Mouse (Mus musculus): Measurements from ENCODE around the gene Atpaf1. TPM values are rescaled to one million over a fixed set of nuclear protein-coding genes. Genes with fewer than 3 reads are reported as not detected.
A peak's percentile ranks its signal among the peaks of the same experiment; 100 is the strongest.

The Atpaf1 gene
- polyA plus RNA-seq, 1 experiment from 2014 or later: 50.9 TPM

DNA sequence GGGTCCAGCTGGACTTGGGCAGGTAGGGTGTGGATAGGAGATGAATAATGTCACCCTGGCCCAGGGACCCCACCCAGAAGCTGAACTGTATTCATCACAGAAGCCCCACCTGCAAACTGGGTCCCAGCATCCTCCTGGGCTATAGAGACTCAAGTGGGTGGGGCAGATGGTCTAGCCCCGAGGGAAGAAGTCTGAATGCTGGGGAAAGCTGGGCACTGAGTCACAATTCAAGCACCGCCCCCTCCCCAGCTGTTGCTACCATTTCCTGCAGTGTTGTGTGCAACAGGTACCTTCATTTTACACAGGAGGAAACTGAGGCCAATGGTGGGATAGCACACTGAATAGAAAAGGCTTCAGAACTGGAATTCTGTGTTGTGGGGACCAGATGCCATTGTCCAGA is 47.4 kb downstream of the Atpaf1 start:
- H3K4me2 ChIP-seq: no peak overlapping the region
- no peaks in the 10 kb centered on the region for H3K9me3 ChIP-seq (ENCODE audit: control insufficient read depth, low read length)
- DNase-seq (ENCODE audit: low spot score, missing footprints) (no peak), ATAC-seq (ENCODE audit: low FRiP score) (no peak)
- no peak overlapping the region for H3K9ac ChIP-seq (ENCODE audit: low read length)
- H3K4me3 ChIP-seq (ENCODE audit: low read depth, low read length): no peak overlapping the region
- 66% methylated on average over 2 of the region's 2 CpGs for WGBS
- no peaks in the 10 kb centered on the region for H3K27me3 ChIP-seq (ENCODE audit: control insufficient read depth, insufficient read depth, low read length)
- H3K4me1 ChIP-seq (ENCODE audit: control insufficient read depth, insufficient read depth, low read length): peaks cover 3% of the 10 kb centered on the region
- H3K36me3 ChIP-seq (ENCODE audit: control insufficient read depth, insufficient read depth, low read length): no peaks in the 10 kb centered on the region
- no peak overlapping the region for H3K27ac ChIP-seq (ENCODE audit: low read depth, low read length)

- ATAC-seq (ENCODE audit: low FRiP score) (no peak), DNase-seq (ENCODE audit: low spot score, missing footprints) (peak; percentile 21)
- no peak overlapping the region for H3K4me2 ChIP-seq
- H3K36me3 ChIP-seq (ENCODE audit: control insufficient read depth, insufficient read depth, low read length): no peaks in the 10 kb centered on the region
- H3K4me1 ChIP-seq (ENCODE audit: control insufficient read depth, insufficient read depth, low read length): peaks cover 7% of the 10 kb centered on the region; the same call in 1 of the 2 replicates
- no peaks in the 10 kb centered on the region for H3K27me3 ChIP-seq (ENCODE audit: control insufficient read depth, insufficient read depth, low read length)
- H3K27ac ChIP-seq (ENCODE audit: low read depth, low read length): no peak overlapping the region
- H3K4me3 ChIP-seq (ENCODE audit: low read depth, low read length): no peak overlapping the region
- H3K9me3 ChIP-seq (ENCODE audit: control insufficient read depth, low read length): no peaks in the 10 kb centered on the region
- H3K9ac ChIP-seq (ENCODE audit: low read length): no peak overlapping the region
- WGBS: 86% methylated on average over 2 of the region's 2 CpGs
Observed at GRCm38 (mm10) chr4:115835576-115835975, 51.0 kb downstream of the Atpaf1 start.

DNA sequence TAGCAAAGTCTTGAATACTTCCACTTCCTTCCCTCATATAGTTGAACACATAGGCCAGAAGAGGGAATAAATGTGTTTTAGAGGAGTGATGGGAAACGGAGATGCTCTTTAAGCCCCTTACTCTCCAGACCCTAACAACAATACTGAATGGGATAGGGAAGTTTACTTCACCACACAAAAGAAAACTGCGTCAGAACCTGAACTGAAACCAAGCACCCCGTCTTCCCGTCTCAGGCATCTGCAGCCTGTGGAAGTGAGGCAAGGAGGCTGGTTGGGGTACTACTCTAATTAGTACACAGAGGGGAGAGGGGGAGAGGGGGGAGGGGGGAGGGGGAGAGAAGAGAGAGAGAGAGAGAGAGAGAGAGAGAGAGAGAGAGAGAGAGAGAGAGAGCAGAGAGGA is 53.6 kb downstream of the Atpaf1 start:
- Histone ChIP-seq H3K4me2 (no peak overlapping the region), H3K9ac (ENCODE audit: low read length) (no peak overlapping the region), H3K4me1 (ENCODE audit: control insufficient read depth, insufficient read depth, low read length) (peaks cover 7% of the 10 kb centered on the region; the same call in 1 of the 2 replicates), H3K27me3 (ENCODE audit: control insufficient read depth, insufficient read depth, low read length) (no peaks in the 10 kb centered on the region), H3K9me3 (ENCODE audit: control insufficient read depth, low read length) (no peaks in the 10 kb centered on the region), H3K36me3 (ENCODE audit: control insufficient read depth, insufficient read depth, low read length) (no peaks in the 10 kb centered on the region), H3K4me3 (ENCODE audit: low read depth, low read length) (no peak overlapping the region), H3K27ac (ENCODE audit: low read depth, low read length) (no peak overlapping the region)
- no peak for DNase-seq (ENCODE audit: low spot score, missing footprints)
- ATAC-seq (ENCODE audit: low FRiP score): no peak
- WGBS: 74% methylated on average over 4 of the region's 4 CpGs

- Histone ChIP-seq H3K9me3 (ENCODE audit: control insufficient read depth, low read length) (no peaks in the 10 kb centered on the region), H3K27ac (ENCODE audit: low read depth, low read length) (no peak within 1 kb of the TSS)
- peak; percentile 98 for ATAC-seq (ENCODE audit: low FRiP score)
Observed at GRCm38 (mm10) chr4:115838696-115839641, 54.4 kb downstream of the Atpaf1 start, which contains the start of gene Mknk1. Gene Mknk1 (plus strand): TSS chr4:115839198.

GRCm38 (mm10) chr4:115839956-115840355 is 55.3 kb downstream of the Atpaf1 start:
- H3K9me3 ChIP-seq (ENCODE audit: control insufficient read depth, low read length): no peaks in the 10 kb centered on the region
- peak overlapping the region; percentile 73; the same call in 1 of the 2 replicates for H3K4me2 ChIP-seq
- ATAC-seq (ENCODE audit: low FRiP score): no peak
- H3K4me1 ChIP-seq (ENCODE audit: control insufficient read depth, insufficient read depth, low read length): peaks cover 7% of the 10 kb centered on the region; the same call in 1 of the 2 replicates
- H3K27me3 ChIP-seq (ENCODE audit: control insufficient read depth, insufficient read depth, low read length): no peaks in the 10 kb centered on the region
- WGBS: 70% methylated on average over 4 of the region's 4 CpGs
- no peak for DNase-seq (ENCODE audit: low spot score, missing footprints)
- peak overlapping the region; percentile 70 for H3K4me3 ChIP-seq (ENCODE audit: low read depth, low read length)
- no peak overlapping the region for H3K27ac ChIP-seq (ENCODE audit: low read depth, low read length)
- H3K9ac ChIP-seq (ENCODE audit: low read length): no peak overlapping the region; the same call in 1 of the 2 replicates
- H3K36me3 ChIP-seq (ENCODE audit: control insufficient read depth, insufficient read depth, low read length): no peaks in the 10 kb centered on the region

More at GRCm38 (mm10) chr4:115838696-115839641, 54.4 kb downstream of the Atpaf1 start, which contains the start of gene Mknk1:
- peak within 1 kb of the TSS; percentile 70 for H3K4me3 ChIP-seq (ENCODE audit: low read depth, low read length)
- no peaks in the 10 kb centered on the region for H3K36me3 ChIP-seq (ENCODE audit: control insufficient read depth, insufficient read depth, low read length)
- H3K4me1 ChIP-seq (ENCODE audit: control insufficient read depth, insufficient read depth, low read length): peaks cover 7% of the 10 kb centered on the region; the same call in 1 of the 2 replicates
- H3K9ac ChIP-seq (ENCODE audit: low read length): peak within 1 kb of the TSS; percentile 69
- peak within 1 kb of the TSS; percentile 73 for H3K4me2 ChIP-seq
- H3K27me3 ChIP-seq (ENCODE audit: control insufficient read depth, insufficient read depth, low read length): no peaks in the 10 kb centered on the region
- peak; percentile 98 for DNase-seq (ENCODE audit: low spot score, missing footprints)
- WGBS: 3% methylated on average over 51 of the region's 51 CpGs

- Histone ChIP-seq H3K9me3 (ENCODE audit: control insufficient read depth, low read length) (no peaks in the 10 kb centered on the region), H3K27ac (ENCODE audit: low read depth, low read length) (no peak overlapping the region), H3K4me2 (no peak overlapping the region), H3K36me3 (ENCODE audit: control insufficient read depth, insufficient read depth, low read length) (no peaks in the 10 kb centered on the region), H3K9ac (ENCODE audit: low read length) (no peak overlapping the region), H3K27me3 (ENCODE audit: control insufficient read depth, insufficient read depth, low read length) (no peaks in the 10 kb centered on the region), H3K4me3 (ENCODE audit: low read depth, low read length) (no peak overlapping the region), H3K4me1 (ENCODE audit: control insufficient read depth, insufficient read depth, low read length) (peaks cover 7% of the 10 kb centered on the region; the same call in 1 of the 2 replicates)
- DNase-seq (ENCODE audit: low spot score, missing footprints): no peak
- no peak for ATAC-seq (ENCODE audit: low FRiP score)
- 94% methylated on average over 4 of the region's 4 CpGs for WGBS
Observed at GRCm38 (mm10) chr4:115840842-115841241, 56.2 kb downstream of the Atpaf1 start.

- Histone ChIP-seq H3K27me3 (ENCODE audit: control insufficient read depth, insufficient read depth, low read length) (no peaks in the 10 kb centered on the region), H3K4me3 (ENCODE audit: low read depth, low read length) (no peak overlapping the region), H3K9ac (ENCODE audit: low read length) (no peak overlapping the region), H3K4me2 (no peak overlapping the region), H3K4me1 (ENCODE audit: control insufficient read depth, insufficient read depth, low read length) (no peaks in the 10 kb centered on the region), H3K9me3 (ENCODE audit: control insufficient read depth, low read length) (no peaks in the 10 kb centered on the region), H3K27ac (ENCODE audit: low read depth, low read length) (no peak overlapping the region), H3K36me3 (ENCODE audit: control insufficient read depth, insufficient read depth, low read length) (peaks cover 2% of the 10 kb centered on the region; the same call in 1 of the 2 replicates)
- WGBS: 69% methylated on average over 2 of the region's 2 CpGs
- DNase-seq (ENCODE audit: low spot score, missing footprints) (no peak), ATAC-seq (ENCODE audit: low FRiP score) (no peak)
Observed at GRCm38 (mm10) chr4:115846656-115847055, 62.0 kb downstream of the Atpaf1 start.

DNA sequence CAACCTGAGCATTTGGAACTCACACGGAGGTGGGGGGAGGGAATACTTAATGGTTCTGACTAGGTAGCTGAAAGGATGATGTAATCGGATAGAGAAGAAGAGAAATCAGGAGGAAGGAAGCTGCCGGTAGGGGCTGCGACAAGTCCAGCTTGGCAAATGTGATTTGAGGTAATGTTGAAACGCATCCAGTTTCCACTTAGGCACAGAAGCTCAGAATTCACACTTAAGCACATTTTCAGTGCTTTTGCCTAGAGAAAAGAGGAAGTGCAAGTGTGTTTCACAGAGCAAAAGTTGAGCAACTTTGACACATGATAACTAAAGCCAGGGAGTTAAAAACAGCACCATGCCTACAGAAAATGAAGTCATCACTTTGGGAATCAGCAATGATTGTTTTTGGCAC is 62.8 kb downstream of the Atpaf1 start:
- H3K27me3 ChIP-seq (ENCODE audit: control insufficient read depth, insufficient read depth, low read length): no peaks in the 10 kb centered on the region
- no peaks in the 10 kb centered on the region for H3K4me1 ChIP-seq (ENCODE audit: control insufficient read depth, insufficient read depth, low read length)
- H3K36me3 ChIP-seq (ENCODE audit: control insufficient read depth, insufficient read depth, low read length): peaks cover 2% of the 10 kb centered on the region; the same call in 1 of the 2 replicates
- ATAC-seq (ENCODE audit: low FRiP score) (no peak), DNase-seq (ENCODE audit: low spot score, missing footprints) (no peak)
- H3K4me2 ChIP-seq: no peak overlapping the region
- H3K27ac ChIP-seq (ENCODE audit: low read depth, low read length): no peak overlapping the region
- H3K9me3 ChIP-seq (ENCODE audit: control insufficient read depth, low read length): no peaks in the 10 kb centered on the region
- H3K4me3 ChIP-seq (ENCODE audit: low read depth, low read length): no peak overlapping the region
- H3K9ac ChIP-seq (ENCODE audit: low read length): no peak overlapping the region
- WGBS: 63% methylated on average over 5 of the region's 5 CpGs

- H3K4me2 ChIP-seq: no peak overlapping the region
- H3K9me3 ChIP-seq (ENCODE audit: control insufficient read depth, low read length): no peaks in the 10 kb centered on the region
- no peak overlapping the region for H3K9ac ChIP-seq (ENCODE audit: low read length)
- 95% methylated on average over 1 of the region's 1 CpGs for WGBS
- DNase-seq (ENCODE audit: low spot score, missing footprints): peak; percentile 6
- no peaks in the 10 kb centered on the region for H3K4me1 ChIP-seq (ENCODE audit: control insufficient read depth, insufficient read depth, low read length)
- no peaks in the 10 kb centered on the region for H3K27me3 ChIP-seq (ENCODE audit: control insufficient read depth, insufficient read depth, low read length)
- H3K27ac ChIP-seq (ENCODE audit: low read depth, low read length): no peak overlapping the region
- no peak for ATAC-seq (ENCODE audit: low FRiP score)
- H3K36me3 ChIP-seq (ENCODE audit: control insufficient read depth, insufficient read depth, low read length): peaks cover 2% of the 10 kb centered on the region; the same call in 1 of the 2 replicates
- H3K4me3 ChIP-seq (ENCODE audit: low read depth, low read length): no peak overlapping the region
Observed at GRCm38 (mm10) chr4:115848083-115848482, 63.5 kb downstream of the Atpaf1 start.
